Comparison of ENCODE assay signal across 8 mouse cellular contexts in genomic region chr17:33931159-33931866, GRCm38 (mm10). TPM values are rescaled to one million over a fixed set of nuclear protein-coding genes. Genes with fewer than 3 reads are reported as not detected.
DNase-seq lines count a peak whose midpoint lies in the region; ATAC-seq and TF ChIP-seq lines count a peak whose summit lies in the region.

No protein-coding gene starts in this region.

- peak overlapping the region; percentile 84; the same call in 1 of the 2 replicates for H3K9ac ChIP-seq in forebrain, embryonic 11.5 days (ENCODE audit: low read length)
- H3K9ac ChIP-seq in limb, embryonic 14.5 days (ENCODE audit: low read depth, low read length, severe bottlenecking), result peak overlapping the region; percentile 72
- H3K9ac ChIP-seq in stomach, embryonic 14.5 days (replicated peaks; ENCODE audit: low read depth, low read length), result peak overlapping the region; percentile 87; the same call in 1 of the 2 replicates

- WGBS in forebrain, embryonic 11.5 days, result 29% methylated on average over 18 of the region's 18 CpGs
- WGBS in limb, embryonic 14.5 days, result 30% methylated on average over 18 of the region's 18 CpGs
- 30% methylated on average over 18 of the region's 18 CpGs for WGBS in stomach, embryonic 14.5 days

- H3K4me1 ChIP-seq in forebrain, embryonic 11.5 days (replicated peaks; ENCODE audit: control insufficient read depth, insufficient read depth, low read length), result peaks cover 13% of the 10 kb centered on the region; the same call in 1 of the 2 replicates
- H3K4me1 ChIP-seq in limb, embryonic 14.5 days (ENCODE audit: control insufficient read depth, insufficient read depth, low read length), result peaks cover 15% of the 10 kb centered on the region
- peaks cover 12% of the 10 kb centered on the region for H3K4me1 ChIP-seq in stomach, embryonic 14.5 days (ENCODE audit: control insufficient read depth, insufficient read depth, low read length)

- H3ac ChIP-seq in C2C12 (ENCODE audit: control insufficient read depth, insufficient read length, low read depth), result no peak overlapping the region

- TF ChIP-seq CTCF in gastrocnemius, adult 2 months (IDR thresholded peaks at IDR 0.05), result no peak
- no peak for TF ChIP-seq CTCF in C2C12 (IDR thresholded peaks at IDR 0.05; ENCODE audit: control insufficient read depth, insufficient read depth, insufficient read length)

- H3K36me3 ChIP-seq in C2C12 (ENCODE audit: control insufficient read depth, insufficient read depth), result peaks cover 7% of the 10 kb centered on the region
- no peaks in the 10 kb centered on the region for H3K36me3 ChIP-seq in forebrain, embryonic 11.5 days (ENCODE audit: control insufficient read depth, insufficient read depth, low read length)
- H3K36me3 ChIP-seq in limb, embryonic 14.5 days (ENCODE audit: control insufficient read depth, insufficient read depth, low read length), result peaks cover 42% of the 10 kb centered on the region
- peaks cover 7% of the 10 kb centered on the region for H3K36me3 ChIP-seq in stomach, embryonic 14.5 days (ENCODE audit: control insufficient read depth, insufficient read depth, low read length)

- H3K27me3 ChIP-seq in C2C12 (ENCODE audit: control insufficient read depth, insufficient read depth, insufficient read length), result no peaks in the 10 kb centered on the region
- no peaks in the 10 kb centered on the region for H3K27me3 ChIP-seq in forebrain, embryonic 11.5 days (ENCODE audit: control insufficient read depth, insufficient read depth, low read length)
- no peaks in the 10 kb centered on the region for H3K27me3 ChIP-seq in limb, embryonic 14.5 days (ENCODE audit: control insufficient read depth, insufficient read depth, low read length)
- H3K27me3 ChIP-seq in stomach, embryonic 14.5 days (ENCODE audit: control insufficient read depth, insufficient read depth, low read length), result no peaks in the 10 kb centered on the region

- H3K4me3 ChIP-seq in gastrocnemius, adult 2 months, result peak overlapping the region; percentile 77
- peak overlapping the region; percentile 6 for H3K4me3 ChIP-seq in C2C12 (ENCODE audit: insufficient read depth, poor library complexity, severe bottlenecking)
- peak overlapping the region; percentile 83 for H3K4me3 ChIP-seq in forebrain, embryonic 11.5 days (ENCODE audit: low read depth, low read length)
- H3K4me3 ChIP-seq in limb, embryonic 14.5 days (replicated peaks; ENCODE audit: low read length), result peak overlapping the region; percentile 84
- H3K4me3 ChIP-seq in stomach, embryonic 14.5 days (ENCODE audit: low read depth, low read length), result peak overlapping the region; percentile 94

- no peak for TF ChIP-seq POLR2A in limb, embryonic 14.5 days (IDR thresholded peaks at IDR 0.05; ENCODE audit: borderline replicate concordance, extremely low read depth, insufficient read depth, insufficient read length)

- no peak for ATAC-seq in forebrain, embryonic 11.5 days (replicated peaks; ENCODE audit: low FRiP score)
- ATAC-seq in limb, embryonic 14.5 days (ENCODE audit: low FRiP score, low read depth), result no peak
- no peak for ATAC-seq in stomach, embryonic 14.5 days (ENCODE audit: insufficient number of reproducible peaks, insufficient read depth, low FRiP score, low read depth)

- peak overlapping the region; percentile 100 for H3K4me2 ChIP-seq in forebrain, embryonic 11.5 days (ENCODE audit: low read depth, low read length, severe bottlenecking)
- H3K4me2 ChIP-seq in limb, embryonic 14.5 days (replicated peaks; ENCODE audit: low read depth, low read length, severe bottlenecking), result peak overlapping the region; percentile 98
- peak overlapping the region; percentile 98 for H3K4me2 ChIP-seq in stomach, embryonic 14.5 days (replicated peaks; ENCODE audit: low read depth, low read length)

- H3K27ac ChIP-seq in gastrocnemius, adult 2 months, result peak overlapping the region; percentile 94
- H3K27ac ChIP-seq in forebrain, embryonic 11.5 days (ENCODE audit: low read depth, low read length), result no peak overlapping the region
- no peak overlapping the region for H3K27ac ChIP-seq in limb, embryonic 14.5 days (replicated peaks; ENCODE audit: low read depth, low read length)
- H3K27ac ChIP-seq in stomach, embryonic 14.5 days (ENCODE audit: low read length), result peak overlapping the region; percentile 6; the same call in 1 of the 2 replicates

- peaks cover 4% of the 10 kb centered on the region for H3K79me3 ChIP-seq in C2C12 (ENCODE audit: low read depth)

- intact Hi-C loops in gastrocnemius, adult 2 months (cut with DNase I), result no loop called here

- DNase-seq in gastrocnemius, adult 2 months, result no peak
- no peak for DNase-seq in gastrocnemius, postnatal 10 days
- DNase-seq in forebrain, embryonic 11.5 days (ENCODE audit: low spot score), result no peak
- DNase-seq in limb, embryonic 14.5 days (ENCODE audit: low spot score), result no peak
- DNase-seq in frontal cortex, adult 2 months (ENCODE audit: extremely low spot score in 1 of 2, low spot score in 1 of 2), result no peak
- no peak for DNase-seq in layer of hippocampus, postnatal 36 days

- no peaks in the 10 kb centered on the region for H3K9me3 ChIP-seq in forebrain, embryonic 11.5 days (ENCODE audit: control insufficient read depth, low read length)
- H3K9me3 ChIP-seq in limb, embryonic 14.5 days (ENCODE audit: control insufficient read depth, low read length), result no peaks in the 10 kb centered on the region
- H3K9me3 ChIP-seq in stomach, embryonic 14.5 days (ENCODE audit: control insufficient read depth, low read depth, low read length), result no peaks in the 10 kb centered on the region

- H3K79me2 ChIP-seq in C2C12 (ENCODE audit: control insufficient read depth, insufficient read depth), result peaks cover 33% of the 10 kb centered on the region

TF ChIP-seq in C2C12, 6 proteins besides CTCF, POLR2A, EP300 and RAD21 (continues in another document):
- TF ChIP-seq CEBPB (IDR thresholded peaks at IDR 0.05; ENCODE audit: low read depth) (no peak), MAX (IDR thresholded peaks at IDR 0.05) (no peak), MYOD1 (IDR thresholded peaks at IDR 0.05; ENCODE audit: control insufficient read depth, insufficient read length, low read depth) (no peak), FOSL1 (IDR thresholded peaks at IDR 0.05; ENCODE audit: insufficient read depth, low read length, poor library complexity, severe bottlenecking) (no peak), MYOG (IDR thresholded peaks at IDR 0.05; ENCODE audit: control insufficient read depth, extremely low read depth, insufficient read length) (no peak)

RNA-seq across cellular contexts. Expression of gene Rgl2, which starts 2.0 kb away (rescaled TPM):
- 10 to 100 TPM; 31.4 to 34.0 TPM for total RNA-seq in gastrocnemius, adult 2 months (2021)
- 10 to 100 TPM; 29.3 to 40.2 TPM for total RNA-seq in gastrocnemius, postnatal 10 days (2021)
- polyA plus RNA-seq in C2C12 (2012; fragmentation: generic; extraction: Trizol), result 31.7 TPM
- polyA plus RNA-seq in forebrain, embryonic 11.5 days (2014; fragmentation: Nextera tagmentation; extraction: Ambion mirVana), result 48.0 and 51.5 TPM in 2 replicates
- polyA plus RNA-seq in limb, embryonic 14.5 days (2012; rRNA removed), result 193 and 265 TPM in 2 replicates
- polyA plus RNA-seq in limb, embryonic 14.5 days (2014; fragmentation: Nextera tagmentation; extraction: Ambion mirVana), result 48.7 and 51.8 TPM in 2 replicates
- polyA plus RNA-seq in stomach, embryonic 14.5 days (2014; fragmentation: Nextera tagmentation; extraction: Ambion mirVana), result 38.4 and 39.8 TPM in 2 replicates
- polyA plus RNA-seq in frontal cortex, adult 2 months (2012; rRNA removed), result 154 and 161 TPM in 2 replicates
- total RNA-seq in layer of hippocampus, postnatal 36 days (2021), result 10 to 100 TPM; 66.4 to 79.8 TPM

RNA-seq across cellular contexts. Expression of gene Pfdn6, which starts 8.8 kb away (rescaled TPM):
- total RNA-seq in gastrocnemius, adult 2 months (2021), result 10 to 100 TPM; 51.2 to 67.6 TPM
- 10 to 100 TPM; 65.3 to 67.0 TPM for total RNA-seq in gastrocnemius, postnatal 10 days (2021)
- 130 TPM for polyA plus RNA-seq in C2C12 (2012; fragmentation: generic; extraction: Trizol)
- polyA plus RNA-seq in forebrain, embryonic 11.5 days (2014; fragmentation: Nextera tagmentation; extraction: Ambion mirVana), result 202 and 214 TPM in 2 replicates
- 53.6 and 104 TPM in 2 replicates for polyA plus RNA-seq in limb, embryonic 14.5 days (2012; rRNA removed)
- 135 and 142 TPM in 2 replicates for polyA plus RNA-seq in limb, embryonic 14.5 days (2014; fragmentation: Nextera tagmentation; extraction: Ambion mirVana)
- polyA plus RNA-seq in stomach, embryonic 14.5 days (2014; fragmentation: Nextera tagmentation; extraction: Ambion mirVana), result 141 and 152 TPM in 2 replicates
- polyA plus RNA-seq in frontal cortex, adult 2 months (2012; rRNA removed), result 101 and 130 TPM in 2 replicates
- total RNA-seq in layer of hippocampus, postnatal 36 days (2021), result 10 to 100 TPM; 85.6 to 91.8 TPM

RNA-seq across cellular contexts. Expression of gene Wdr46, which starts 9.1 kb away (rescaled TPM):
- 1 to 10 TPM; 8.6 to 8.8 TPM for total RNA-seq in gastrocnemius, adult 2 months (2021)
- total RNA-seq in gastrocnemius, postnatal 10 days (2021), result 10 to 100 TPM; 15.7 TPM
- polyA plus RNA-seq in C2C12 (2012; fragmentation: generic; extraction: Trizol), result 64.8 TPM
- 42.6 and 47.2 TPM in 2 replicates for polyA plus RNA-seq in forebrain, embryonic 11.5 days (2014; fragmentation: Nextera tagmentation; extraction: Ambion mirVana)
- 30.5 and 30.9 TPM in 2 replicates for polyA plus RNA-seq in limb, embryonic 14.5 days (2012; rRNA removed)
- 21.6 and 25.0 TPM in 2 replicates for polyA plus RNA-seq in limb, embryonic 14.5 days (2014; fragmentation: Nextera tagmentation; extraction: Ambion mirVana)
- 19.0 and 23.0 TPM in 2 replicates for polyA plus RNA-seq in stomach, embryonic 14.5 days (2014; fragmentation: Nextera tagmentation; extraction: Ambion mirVana)
- polyA plus RNA-seq in frontal cortex, adult 2 months (2012; rRNA removed), result 13.3 and 13.7 TPM in 2 replicates
- 10 to 100 TPM; 15.9 to 17.9 TPM for total RNA-seq in layer of hippocampus, postnatal 36 days (2021)

RNA-seq across cellular contexts. Expression of gene Zbtb22, which starts 15.6 kb away (rescaled TPM):
- total RNA-seq in gastrocnemius, adult 2 months (2021), result 10 to 100 TPM; 14.5 to 14.8 TPM
- 10 to 100 TPM; 18.9 to 21.9 TPM for total RNA-seq in gastrocnemius, postnatal 10 days (2021)
- 30.3 TPM for polyA plus RNA-seq in C2C12 (2012; fragmentation: generic; extraction: Trizol)
- 13.0 and 14.9 TPM in 2 replicates for polyA plus RNA-seq in forebrain, embryonic 11.5 days (2014; fragmentation: Nextera tagmentation; extraction: Ambion mirVana)
- 27.9 and 34.0 TPM in 2 replicates for polyA plus RNA-seq in limb, embryonic 14.5 days (2012; rRNA removed)
- 10.1 and 10.8 TPM in 2 replicates for polyA plus RNA-seq in limb, embryonic 14.5 days (2014; fragmentation: Nextera tagmentation; extraction: Ambion mirVana)
- polyA plus RNA-seq in stomach, embryonic 14.5 days (2014; fragmentation: Nextera tagmentation; extraction: Ambion mirVana), result 9.4 and 10.4 TPM in 2 replicates
- polyA plus RNA-seq in frontal cortex, adult 2 months (2012; rRNA removed), result 29.9 and 33.4 TPM in 2 replicates
- total RNA-seq in layer of hippocampus, postnatal 36 days (2021), result 10 to 100 TPM; 26.9 to 30.8 TPM

RNA-seq across cellular contexts. Expression of gene Tapbp, which starts 15.6 kb away (rescaled TPM):
- 10 to 100 TPM; 34.0 to 44.4 TPM for total RNA-seq in gastrocnemius, adult 2 months (2021)
- total RNA-seq in gastrocnemius, postnatal 10 days (2021), result 10 to 100 TPM; 40.7 to 41.3 TPM
- 30.5 TPM for polyA plus RNA-seq in C2C12 (2012; fragmentation: generic; extraction: Trizol)
- polyA plus RNA-seq in forebrain, embryonic 11.5 days (2014; fragmentation: Nextera tagmentation; extraction: Ambion mirVana), result 13.9 and 15.5 TPM in 2 replicates
- 18.7 and 23.8 TPM in 2 replicates for polyA plus RNA-seq in limb, embryonic 14.5 days (2012; rRNA removed)
- polyA plus RNA-seq in limb, embryonic 14.5 days (2014; fragmentation: Nextera tagmentation; extraction: Ambion mirVana), result 28.9 and 30.5 TPM in 2 replicates
- 45.3 and 47.9 TPM in 2 replicates for polyA plus RNA-seq in stomach, embryonic 14.5 days (2014; fragmentation: Nextera tagmentation; extraction: Ambion mirVana)
- polyA plus RNA-seq in frontal cortex, adult 2 months (2012; rRNA removed), result 25.4 and 28.5 TPM in 2 replicates
- total RNA-seq in layer of hippocampus, postnatal 36 days (2021), result 10 to 100 TPM; 32.5 to 38.9 TPM

Comparison
In these comparisons a context has a peak if more than half of its experiments do, and no peak if none do; other contexts are left out.
1. H3K27ac ChIP-seq: peak in gastrocnemius, adult 2 months (single experiment) and stomach, embryonic 14.5 days (single experiment); none in forebrain, embryonic 11.5 days (single experiment) and limb, embryonic 14.5 days (single experiment).
2. H3K4me3 ChIP-seq: peak in every context shown above with its lines; median percentile 94 in stomach, embryonic 14.5 days; 84 in limb, embryonic 14.5 days; 83 in forebrain, embryonic 11.5 days; 77 in gastrocnemius, adult 2 months; 6 in C2C12.
3. Peak in every context shown above with its lines, with median percentiles within 50 percentile points of each other: H3K4me2 ChIP-seq and H3K9ac ChIP-seq.